In genomic region chr4:135900008-135900407, GRCm38 (mm10) we compare ENCODE assay signal across 34 mouse cellular contexts. TPM values are rescaled to one million over a fixed set of nuclear protein-coding genes. Genes with fewer than 3 reads are reported as not detected.
DNase-seq lines count a peak whose midpoint lies in the region; ATAC-seq and TF ChIP-seq lines count a peak whose summit lies in the region.
"Had no signal": no experiment of that assay in that cellular context is flagged by ENCODE, and none has a peak within 500 bp of the region (broad histone marks: within the 10 kb centered on the region; RNA-seq: fewer than 3 reads in every experiment).

No protein-coding gene starts in this region.

- TF ChIP-seq POLR2A in lung, adult 2 months (IDR thresholded peaks at IDR 0.05; ENCODE audit: borderline replicate concordance, extremely low read depth, low read depth, low read length), result no peak

- no peak overlapping the region for H3K4me3 ChIP-seq in lung, adult 2 months (replicated peaks; ENCODE audit: extremely low read depth, low read depth, low read length)
- H3K4me3 ChIP-seq in kidney, embryonic 15.5 days (replicated peaks), result no peak overlapping the region
- H3K4me3 ChIP-seq: embryonic facial prominence, embryonic 13.5 days; forebrain, embryonic 10.5 days; forebrain, embryonic 15.5 days; heart, embryonic 10.5 days; heart, embryonic 15.5 days; hindbrain, embryonic 12.5 days; intestine, embryonic 15.5 days; limb, embryonic 13.5 days; liver, embryonic 12.5 days; myocyte; neural tube, embryonic 12.5 days had no signal

- H3K9ac ChIP-seq in kidney, embryonic 15.5 days, result no peak overlapping the region
- H3K9ac ChIP-seq: embryonic facial prominence, embryonic 13.5 days; forebrain, embryonic 15.5 days; heart, embryonic 15.5 days; hindbrain, embryonic 12.5 days; intestine, embryonic 15.5 days; limb, embryonic 13.5 days; liver, embryonic 12.5 days; neural tube, embryonic 12.5 days had no signal

- no peaks in the 10 kb centered on the region for H3K27me3 ChIP-seq in kidney, embryonic 15.5 days
- H3K27me3 ChIP-seq: embryonic facial prominence, embryonic 13.5 days; forebrain, embryonic 15.5 days; heart, embryonic 15.5 days; hindbrain, embryonic 12.5 days; intestine, embryonic 15.5 days; limb, embryonic 13.5 days; liver, embryonic 12.5 days; neural tube, embryonic 12.5 days had no signal

- H3K9me3 ChIP-seq in kidney, embryonic 15.5 days (replicated peaks), result no peaks in the 10 kb centered on the region
- H3K9me3 ChIP-seq: embryonic facial prominence, embryonic 13.5 days; forebrain, embryonic 10.5 days; forebrain, embryonic 15.5 days; G1E; heart, embryonic 10.5 days; heart, embryonic 15.5 days; hindbrain, embryonic 12.5 days; intestine, embryonic 15.5 days; limb, embryonic 13.5 days; liver, embryonic 12.5 days; neural tube, embryonic 12.5 days had no signal

- H3K4me2 ChIP-seq in kidney, embryonic 15.5 days, result no peak overlapping the region
- H3K4me2 ChIP-seq: embryonic facial prominence, embryonic 13.5 days; forebrain, embryonic 15.5 days; heart, embryonic 15.5 days; hindbrain, embryonic 12.5 days; intestine, embryonic 15.5 days; limb, embryonic 13.5 days; liver, embryonic 12.5 days; midbrain, embryonic 11.5 days; neural tube, embryonic 12.5 days had no signal

- no peak for TF ChIP-seq CTCF in lung, adult 2 months (IDR thresholded peaks at IDR 0.05; ENCODE audit: insufficient read depth, low read length)

- 66% methylated on average over 5 of the region's 5 CpGs for WGBS in lung, adult 2 months
- WGBS in kidney, embryonic 15.5 days, result 87% methylated on average over 5 of the region's 5 CpGs

- no peaks in the 10 kb centered on the region for H3K4me1 ChIP-seq in lung, adult 2 months (ENCODE audit: control insufficient read depth, insufficient read depth, low read length)
- H3K4me1 ChIP-seq in kidney, embryonic 15.5 days, result no peaks in the 10 kb centered on the region
- H3K4me1 ChIP-seq: forebrain, embryonic 10.5 days; forebrain, embryonic 15.5 days; hindbrain, embryonic 12.5 days; neural tube, embryonic 12.5 days had no signal

- peak; percentile 61 for ATAC-seq in neutrophil, adult 5-6 weeks (ENCODE audit: extremely low read depth, insufficient number of reproducible peaks, low FRiP score, poor library complexity, severe bottlenecking)
- ATAC-seq in kidney, embryonic 15.5 days (replicated peaks; ENCODE audit: low FRiP score), result no peak
- ATAC-seq: forebrain, embryonic 15.5 days; hindbrain, postnatal 0 days; intestine, embryonic 15.5 days; liver, embryonic 12.5 days; midbrain, embryonic 16.5 days had no signal

- peak; percentile 56 for DNase-seq in lung, postnatal 36 days
- no peak for DNase-seq in lung, adult 2 months
- peak; percentile 94 to 95 for DNase-seq in spleen, postnatal 36 days (ENCODE audit: low spot score in 2 of 2)
- no peak for DNase-seq in gastrocnemius, adult 8-10 months (ENCODE audit: low spot score in 2 of 2)
- DNase-seq in kidney, postnatal 10 days, result no peak
- DNase-seq: adrenal gland, adult 8-10 months; cerebellum, adult 8-10 months; cerebellum, postnatal 36 days; embryo, embryonic 11 days; gastrocnemius, postnatal 10 days; kidney, adult 2 months; lung, adult 18-20 months; lung, postnatal 10 days; right cerebral cortex, postnatal 4 days; thymus, postnatal 4 days had no signal

- H3K36me3 ChIP-seq in kidney, embryonic 15.5 days, result no peaks in the 10 kb centered on the region
- H3K36me3 ChIP-seq: embryonic facial prominence, embryonic 13.5 days; forebrain, embryonic 10.5 days; forebrain, embryonic 15.5 days; heart, embryonic 10.5 days; heart, embryonic 15.5 days; hindbrain, embryonic 12.5 days; intestine, embryonic 15.5 days; limb, embryonic 13.5 days; neural tube, embryonic 12.5 days had no signal

- H3K27ac ChIP-seq in kidney, embryonic 15.5 days, result no peak overlapping the region
- H3K27ac ChIP-seq: embryonic facial prominence, embryonic 13.5 days; forebrain, embryonic 10.5 days; forebrain, embryonic 15.5 days; heart, embryonic 10.5 days; heart, embryonic 15.5 days; hindbrain, embryonic 12.5 days; hindbrain, postnatal 0 days; intestine, embryonic 15.5 days; kidney, postnatal 0 days; limb, embryonic 13.5 days; neural tube, embryonic 12.5 days had no signal

RNA-seq across cellular contexts. Expression of gene Cnr2, which starts 4.8 kb away (rescaled TPM):
- 7.3 and 9.1 TPM in 2 replicates for polyA plus RNA-seq in lung, adult 2 months (2012; rRNA removed)
- total RNA-seq in neutrophil, adult 5-6 weeks (2017), result 67.0 and 72.5 TPM in 2 replicates
- total RNA-seq in gastrocnemius, adult 8-10 months (2022), result under 1 TPM in 3 of 4 experiments, not detected in 1; 0.05 to 0.11 (median 0.07) TPM
- polyA plus RNA-seq in kidney, embryonic 15.5 days (2015; fragmentation: Nextera tagmentation; extraction: Ambion mirVana), result 0.64 and 0.95 TPM in 2 replicates
- polyA plus RNA-seq: C2C12, myocyte had no signal

RNA-seq across cellular contexts. Expression of gene Fuca1, which starts 20.5 kb away (rescaled TPM):
- polyA plus RNA-seq in lung, adult 2 months (2012; rRNA removed), result 51.5 and 64.0 TPM in 2 replicates
- total RNA-seq in neutrophil, adult 5-6 weeks (2017), result 366 and 368 TPM in 2 replicates
- 10 to 100 TPM; 14.8 to 28.3 (median 23.6) TPM for total RNA-seq in gastrocnemius, adult 8-10 months (2022)
- 70.1 and 71.8 TPM in 2 replicates for polyA plus RNA-seq in kidney, embryonic 15.5 days (2015; fragmentation: Nextera tagmentation; extraction: Ambion mirVana)

RNA-seq across cellular contexts. Expression of gene Pnrc2, which starts 26.4 kb away (rescaled TPM):
- 13.6 and 21.0 TPM in 2 replicates for polyA plus RNA-seq in lung, adult 2 months (2012; rRNA removed)
- total RNA-seq in neutrophil, adult 5-6 weeks (2017), result 315 and 327 TPM in 2 replicates
- total RNA-seq in gastrocnemius, adult 8-10 months (2022), result 10 to 100 TPM; 30.2 to 36.3 (median 32.7) TPM
- polyA plus RNA-seq in kidney, embryonic 15.5 days (2015; fragmentation: Nextera tagmentation; extraction: Ambion mirVana), result 194 and 213 TPM in 2 replicates

RNA-seq across cellular contexts. Expression of gene Srsf10, which starts 44.5 kb away (rescaled TPM):
- 72.6 and 84.9 TPM in 2 replicates for polyA plus RNA-seq in lung, adult 2 months (2012; rRNA removed)
- 306 and 325 TPM in 2 replicates for total RNA-seq in neutrophil, adult 5-6 weeks (2017)
- total RNA-seq in gastrocnemius, adult 8-10 months (2022), result 10 to 100 TPM; 14.3 to 27.1 (median 22.0) TPM
- 268 and 279 TPM in 2 replicates for polyA plus RNA-seq in kidney, embryonic 15.5 days (2015; fragmentation: Nextera tagmentation; extraction: Ambion mirVana)

RNA-seq across cellular contexts. Expression of gene Hmgcl, which starts 46.2 kb away (rescaled TPM):
- polyA plus RNA-seq in lung, adult 2 months (2012; rRNA removed), result 43.8 and 49.6 TPM in 2 replicates
- 97.1 and 111 TPM in 2 replicates for total RNA-seq in neutrophil, adult 5-6 weeks (2017)
- 10 to 100 TPM; 39.8 to 44.0 (median 42.0) TPM for total RNA-seq in gastrocnemius, adult 8-10 months (2022)
- polyA plus RNA-seq in kidney, embryonic 15.5 days (2015; fragmentation: Nextera tagmentation; extraction: Ambion mirVana), result 77.2 and 80.2 TPM in 2 replicates

Comparison
In these comparisons a context has a peak if more than half of its experiments do, and no peak if none do; other contexts are left out.
1. DNase-seq: peak in lung, postnatal 36 days (single experiment) and spleen, postnatal 36 days (2 of 2); none in lung, adult 2 months (single experiment), gastrocnemius, adult 8-10 months (0 of 2) and kidney, postnatal 10 days (single experiment).
2. RNA of gene Cnr2, which starts 4.8 kb away (total RNA-seq): 67.0 to 72.5 TPM in neutrophil, adult 5-6 weeks; 0.05 to 0.11 TPM in gastrocnemius, adult 8-10 months; every median in the first group is over 10 times any median in the second.
3. RNA of gene Fuca1, which starts 20.5 kb away (total RNA-seq): 366 to 368 TPM in neutrophil, adult 5-6 weeks; 14.8 to 28.3 TPM in gastrocnemius, adult 8-10 months; every median in the first group is over 10 times any median in the second.